Mouse (Mus musculus) forebrain, embryonic 15.5 days (tissue): ENCODE data around the gene Lypd6. TPM values are rescaled to one million over a fixed set of nuclear protein-coding genes. Genes with fewer than 3 reads are reported as not detected.

Experiments
- ATAC-seq: fragments of 200-750 bp; cut with Nextera tagmentation; replicated peaks from 2 replicates; pipeline ENCODE4 v1.8.0; 2017; ENCODE audit warnings: mild to moderate bottlenecking, moderate TSS enrichment, moderate library complexity
- H3K27ac ChIP-seq: fragments of 300-500 bp; sonication (generic); replicated peaks from 2 replicates; pipeline ENCODE4 v1.5.1; 2015; ENCODE audit warnings: mild to moderate bottlenecking, inconsistent platforms
- H3K27me3 ChIP-seq: fragments of 300-500 bp; sonication (generic); 2 replicates; pipeline ENCODE4 v1.6.1; 2015; ENCODE audit warnings: inconsistent platforms
- H3K36me3 ChIP-seq: fragments of 300-500 bp; sonication (generic); 2 replicates; pipeline ENCODE4 v1.6.1; 2015; ENCODE audit warnings: mild to moderate bottlenecking, inconsistent platforms
- H3K4me1 ChIP-seq: fragments of 300-500 bp; sonication (generic); 2 replicates; pipeline ENCODE4 v1.6.1; 2015; ENCODE audit warnings: inconsistent platforms
- H3K4me2 ChIP-seq: fragments of 300-500 bp; sonication (generic); replicated peaks from 2 replicates; pipeline ENCODE4 v1.6.1; 2015; ENCODE audit warnings: mild to moderate bottlenecking, inconsistent platforms
- H3K4me3 ChIP-seq: fragments of 300-500 bp; sonication (generic); 2 replicates; pipeline ENCODE4 v1.5.1; 2015; ENCODE audit warnings: mild to moderate bottlenecking, inconsistent platforms
- H3K9ac ChIP-seq: fragments of 300-500 bp; sonication (generic); replicated peaks from 2 replicates; pipeline ENCODE4 v1.6.1; 2015; ENCODE audit warnings: mild to moderate bottlenecking, inconsistent platforms
- H3K9me3 ChIP-seq: fragments of 300-500 bp; sonication (generic); 2 replicates; pipeline ENCODE4 v1.6.1; 2016; ENCODE audit warnings: inconsistent platforms
- WGBS: fragments of 180-500 bp; shearing (Covaris S2); methylation state at CpG from one replicate; pipeline ENCODE4 v1.1.7; 2015; ENCODE audit warnings: mixed read lengths; 5-methylcytosine and 5-hydroxymethylcytosine counted together
- polyA plus RNA-seq: library from polyadenylated mRNA; unstranded; fragments of >200 nt; fragmentation: Nextera tagmentation; extraction: Ambion mirVana; gene quantifications from 2 replicates; pipeline ENCODE4 v1.2.1, GENCODE M21; 2015

Gene Lypd6
- polyA plus RNA-seq, 1 experiment from 2014 or later = 12.7 TPM

- 0 out of 2 replicates have a peak, but pooled peaks cover 4% of the 10 kb centered on the region for H3K4me1 ChIP-seq
- H3K9me3 ChIP-seq = no peaks in the 10 kb centered on the region
- no peaks in the 10 kb centered on the region for H3K36me3 ChIP-seq
- ATAC-seq = 0 out of 2 replicates have a peak, but pooled peaks have one; percentile 61
- no peak overlapping the region for H3K4me3 ChIP-seq
- H3K4me2 ChIP-seq = no peak overlapping the region
- 86% methylated on average over 7 of the region's 7 CpGs for WGBS
- no peaks in the 10 kb centered on the region for H3K27me3 ChIP-seq
- H3K27ac ChIP-seq = no peak overlapping the region
- H3K9ac ChIP-seq = no peak overlapping the region
These were observed 84.0 kb downstream of the Lypd6 start for GRCm38 (mm10) chr2:50150203-50150590.

GRCm38 (mm10) chr2:50150816-50151215 lies 84.6 kb downstream of the Lypd6 start:
- H3K4me3 ChIP-seq = no peak overlapping the region
- H3K9ac ChIP-seq = no peak overlapping the region
- no peaks in the 10 kb centered on the region for H3K9me3 ChIP-seq
- H3K4me1 ChIP-seq = 0 out of 2 replicates have a peak, but pooled peaks cover 4% of the 10 kb centered on the region
- ATAC-seq = no peak
- H3K27ac ChIP-seq = no peak overlapping the region
- 91% methylated on average over 5 of the region's 5 CpGs for WGBS
- H3K27me3 ChIP-seq = no peaks in the 10 kb centered on the region
- no peak overlapping the region for H3K4me2 ChIP-seq
- H3K36me3 ChIP-seq = no peaks in the 10 kb centered on the region

- WGBS = 73% methylated on average over 2 of the region's 2 CpGs
- H3K27ac ChIP-seq = no peak overlapping the region
- H3K36me3 ChIP-seq = no peaks in the 10 kb centered on the region
- H3K9ac ChIP-seq = no peak overlapping the region
- no peak for ATAC-seq
- H3K27me3 ChIP-seq = no peaks in the 10 kb centered on the region
- 0 out of 2 replicates have a peak, but pooled peaks cover 4% of the 10 kb centered on the region for H3K4me1 ChIP-seq
- H3K9me3 ChIP-seq = no peaks in the 10 kb centered on the region
- H3K4me3 ChIP-seq = no peak overlapping the region
- H3K4me2 ChIP-seq = no peak overlapping the region
These were observed 85.2 kb downstream of the Lypd6 start for GRCm38 (mm10) chr2:50151401-50151800.

GRCm38 (mm10) chr2:50151879-50152278 lies 85.7 kb downstream of the Lypd6 start:
- WGBS = 97% methylated on average over 3 of the region's 3 CpGs
- no peaks in the 10 kb centered on the region for H3K27me3 ChIP-seq
- no peak for ATAC-seq
- H3K36me3 ChIP-seq = no peaks in the 10 kb centered on the region
- no peak overlapping the region for H3K27ac ChIP-seq
- H3K4me1 ChIP-seq = 0 out of 2 replicates have a peak, but pooled peaks cover 4% of the 10 kb centered on the region
- no peak overlapping the region for H3K4me3 ChIP-seq
- H3K9ac ChIP-seq = no peak overlapping the region
- no peak overlapping the region for H3K4me2 ChIP-seq
- H3K9me3 ChIP-seq = no peaks in the 10 kb centered on the region

GRCm38 (mm10) chr2:50156009-50156408 lies 89.8 kb downstream of the Lypd6 start:
- WGBS = 95% methylated on average over 10 of the region's 10 CpGs
- Histone ChIP-seq H3K9ac (no peak overlapping the region), H3K27me3 (no peaks in the 10 kb centered on the region), H3K27ac (no peak overlapping the region), H3K4me2 (no peak overlapping the region), H3K36me3 (no peaks in the 10 kb centered on the region), H3K9me3 (no peaks in the 10 kb centered on the region), H3K4me3 (no peak overlapping the region), H3K4me1 (no peaks in the 10 kb centered on the region)
- no peak for ATAC-seq

GRCm38 (mm10) chr2:50160069-50160468 lies 93.8 kb downstream of the Lypd6 start:
- H3K4me2 ChIP-seq = no peak overlapping the region
- H3K9ac ChIP-seq = no peak overlapping the region
- WGBS = 91% methylated on average over 3 of the region's 3 CpGs
- ATAC-seq = no peak
- H3K4me1 ChIP-seq = no peaks in the 10 kb centered on the region
- no peaks in the 10 kb centered on the region for H3K27me3 ChIP-seq
- H3K4me3 ChIP-seq = no peak overlapping the region
- H3K36me3 ChIP-seq = no peaks in the 10 kb centered on the region
- no peaks in the 10 kb centered on the region for H3K9me3 ChIP-seq
- H3K27ac ChIP-seq = no peak overlapping the region

GRCm38 (mm10) chr2:50163608-50164007 lies 97.4 kb downstream of the Lypd6 start:
- 77% methylated on average over 8 of the region's 8 CpGs for WGBS
- Histone ChIP-seq H3K4me2 (no peak overlapping the region), H3K9me3 (no peaks in the 10 kb centered on the region), H3K27ac (no peak overlapping the region), H3K4me3 (no peak overlapping the region), H3K27me3 (no peaks in the 10 kb centered on the region), H3K36me3 (no peaks in the 10 kb centered on the region), H3K4me1 (0 out of 2 replicates have a peak, but pooled peaks cover 3% of the 10 kb centered on the region), H3K9ac (no peak overlapping the region)
- ATAC-seq = no peak

- H3K4me1 ChIP-seq = 0 out of 2 replicates have a peak, but pooled peaks cover 3% of the 10 kb centered on the region
- H3K4me3 ChIP-seq = no peak overlapping the region
- no peaks in the 10 kb centered on the region for H3K27me3 ChIP-seq
- no peak overlapping the region for H3K4me2 ChIP-seq
- no peaks in the 10 kb centered on the region for H3K9me3 ChIP-seq
- H3K9ac ChIP-seq = no peak overlapping the region
- no peak overlapping the region for H3K27ac ChIP-seq
- WGBS = 61% methylated on average over 6 of the region's 6 CpGs
- ATAC-seq = no peak
- no peaks in the 10 kb centered on the region for H3K36me3 ChIP-seq
These were observed 99.0 kb downstream of the Lypd6 start for GRCm38 (mm10) chr2:50165277-50165676.

GRCm38 (mm10) chr2:50166082-50166481 lies 99.9 kb downstream of the Lypd6 start:
- Histone ChIP-seq H3K4me1 (0 out of 2 replicates have a peak, but pooled peaks cover 3% of the 10 kb centered on the region), H3K27me3 (no peaks in the 10 kb centered on the region), H3K36me3 (no peaks in the 10 kb centered on the region), H3K27ac (no peak overlapping the region), H3K9me3 (no peaks in the 10 kb centered on the region), H3K4me2 (no peak overlapping the region), H3K9ac (no peak overlapping the region), H3K4me3 (no peak overlapping the region)
- ATAC-seq = no peak
- WGBS = 84% methylated on average over 5 of the region's 5 CpGs

- Histone ChIP-seq H3K4me3 (no peak overlapping the region), H3K36me3 (no peaks in the 10 kb centered on the region), H3K9me3 (no peaks in the 10 kb centered on the region), H3K27ac (no peak overlapping the region), H3K4me1 (peaks cover 6% of the 10 kb centered on the region; the same call in 1 of the 2 replicates), H3K9ac (no peak overlapping the region), H3K4me2 (no peak overlapping the region), H3K27me3 (no peaks in the 10 kb centered on the region)
- peak; percentile 61; the same call in 1 of the 2 replicates for ATAC-seq
- 37% methylated on average over 12 of the region's 12 CpGs for WGBS
These were observed 107.7 kb downstream of the Lypd6 start for GRCm38 (mm10) chr2:50173730-50174528.

- no peak overlapping the region for H3K9ac ChIP-seq
- no peak for ATAC-seq
- no peaks in the 10 kb centered on the region for H3K9me3 ChIP-seq
- no peaks in the 10 kb centered on the region for H3K36me3 ChIP-seq
- 73% methylated on average over 4 of the region's 4 CpGs for WGBS
- H3K27me3 ChIP-seq = no peaks in the 10 kb centered on the region
- peaks cover 12% of the 10 kb centered on the region; the same call in 1 of the 2 replicates for H3K4me1 ChIP-seq
- H3K27ac ChIP-seq = no peak overlapping the region
- no peak overlapping the region for H3K4me2 ChIP-seq
- no peak overlapping the region for H3K4me3 ChIP-seq
These were observed 109.5 kb downstream of the Lypd6 start for GRCm38 (mm10) chr2:50175709-50176108.

- peak; percentile 83 for ATAC-seq
- Histone ChIP-seq H3K36me3 (no peaks in the 10 kb centered on the region), H3K27ac (peak overlapping the region; percentile 41), H3K9ac (no peak overlapping the region), H3K4me2 (no peak overlapping the region), H3K9me3 (no peaks in the 10 kb centered on the region), H3K27me3 (no peaks in the 10 kb centered on the region), H3K4me3 (no peak overlapping the region), H3K4me1 (peaks cover 6% of the 10 kb centered on the region; the same call in 1 of the 2 replicates)
- 66% methylated on average over 5 of the region's 5 CpGs for WGBS
These were observed 112.9 kb downstream of the Lypd6 start for GRCm38 (mm10) chr2:50179164-50179563.
